In genomic region chr10:85604556-85604955, GRCm38 (mm10) we compare ENCODE assay signal across 12 mouse cellular contexts.
DNase-seq lines count a peak whose midpoint lies in the region.
"Had no signal": no experiment of that assay in that cellular context is flagged by ENCODE, and none has a peak within 500 bp of the region (broad histone marks: within the 10 kb centered on the region; RNA-seq: fewer than 3 reads in every experiment).

No protein-coding gene starts in this region.

- H3K4me3 ChIP-seq in heart, embryonic 10.5 days: no peak overlapping the region
- H3K4me3 ChIP-seq in embryonic facial prominence, embryonic 10.5 days: no peak overlapping the region
- H3K4me3 ChIP-seq: heart, embryonic 15.5 days; limb, embryonic 13.5 days; stomach, embryonic 15.5 days had no signal

- no peaks in the 10 kb centered on the region for H3K36me3 ChIP-seq in heart, embryonic 10.5 days
- H3K36me3 ChIP-seq in embryonic facial prominence, embryonic 10.5 days (replicated peaks): no peaks in the 10 kb centered on the region
- H3K36me3 ChIP-seq: heart, embryonic 15.5 days; limb, embryonic 13.5 days; stomach, embryonic 15.5 days had no signal

- 72% methylated on average over 9 of the region's 9 CpGs for WGBS in heart, embryonic 10.5 days
- 78% methylated on average over 9 of the region's 9 CpGs for WGBS in embryonic facial prominence, embryonic 10.5 days

- peaks cover 7% of the 10 kb centered on the region; the same call in 1 of the 2 replicates for H3K27me3 ChIP-seq in heart, embryonic 10.5 days (ENCODE audit: insufficient read depth, poor library complexity, severe bottlenecking)
- peaks cover 7% of the 10 kb centered on the region; the same call in 1 of the 2 replicates for H3K27me3 ChIP-seq in embryonic facial prominence, embryonic 10.5 days (replicated peaks; ENCODE audit: low read depth, poor library complexity, severe bottlenecking)
- H3K27me3 ChIP-seq: stomach, embryonic 15.5 days had no signal

- H3K9me3 ChIP-seq in heart, embryonic 10.5 days: no peaks in the 10 kb centered on the region
- no peaks in the 10 kb centered on the region for H3K9me3 ChIP-seq in embryonic facial prominence, embryonic 10.5 days
- H3K9me3 ChIP-seq: heart, embryonic 15.5 days; limb, embryonic 13.5 days; stomach, embryonic 15.5 days had no signal

- no peak overlapping the region for H3K27ac ChIP-seq in heart, embryonic 10.5 days
- no peak overlapping the region for H3K27ac ChIP-seq in embryonic facial prominence, embryonic 10.5 days (replicated peaks)
- H3K27ac ChIP-seq: heart, embryonic 15.5 days; limb, embryonic 13.5 days; stomach, embryonic 15.5 days had no signal

- DNase-seq in heart, adult 18-20 months: peak; percentile 54 to 80
- DNase-seq in heart, embryonic 10.5 days (ENCODE audit: low spot score): no peak
- peak; percentile 1 for DNase-seq in lung, postnatal 25 days (ENCODE audit: low spot score)
- no peak for DNase-seq in lung, postnatal 14 days
- peak; percentile 41 to 62 for DNase-seq in cerebellum, postnatal 25 days
- peak; percentile 36 for DNase-seq in skeletal muscle tissue, adult 2 months (ENCODE audit: low read depth, low spot score)
- DNase-seq in embryonic facial prominence, embryonic 10.5 days (ENCODE audit: low spot score): no peak
- DNase-seq: kidney, postnatal 36 days; thymus, postnatal 25 days had no signal

- H3K4me1 ChIP-seq in heart, embryonic 10.5 days: no peaks in the 10 kb centered on the region
- H3K4me1 ChIP-seq in embryonic facial prominence, embryonic 10.5 days: peaks cover 6% of the 10 kb centered on the region; the same call in 1 of the 2 replicates
- H3K4me1 ChIP-seq: heart, embryonic 15.5 days; stomach, embryonic 15.5 days had no signal

Comparison
In these comparisons a context has a peak if more than half of its experiments do, and no peak if none do; other contexts are left out.
1. DNase-seq: peak in heart, adult 18-20 months (2 of 2), lung, postnatal 25 days (single experiment), cerebellum, postnatal 25 days (2 of 2) and skeletal muscle tissue, adult 2 months (single experiment); none in heart, embryonic 10.5 days (single experiment), lung, postnatal 14 days (single experiment) and embryonic facial prominence, embryonic 10.5 days (single experiment).